Mouse (Mus musculus) spleen, postnatal 10 days (tissue): ENCODE data around the gene Eef2kmt.
"Not testable (repeated sequence)": the region's sequence is repeated elsewhere in the genome, so short reads cannot be mapped to it uniquely, and the experiment has no call there.

Experiments used
- DNase-seq, 2 experiments: peaks; one replicate each; pipeline ENCODE4 v3.0.0; 2021 to 2022; ENCODE audit warnings: low spot score in 2 of 2

The Eef2kmt gene

DNA sequence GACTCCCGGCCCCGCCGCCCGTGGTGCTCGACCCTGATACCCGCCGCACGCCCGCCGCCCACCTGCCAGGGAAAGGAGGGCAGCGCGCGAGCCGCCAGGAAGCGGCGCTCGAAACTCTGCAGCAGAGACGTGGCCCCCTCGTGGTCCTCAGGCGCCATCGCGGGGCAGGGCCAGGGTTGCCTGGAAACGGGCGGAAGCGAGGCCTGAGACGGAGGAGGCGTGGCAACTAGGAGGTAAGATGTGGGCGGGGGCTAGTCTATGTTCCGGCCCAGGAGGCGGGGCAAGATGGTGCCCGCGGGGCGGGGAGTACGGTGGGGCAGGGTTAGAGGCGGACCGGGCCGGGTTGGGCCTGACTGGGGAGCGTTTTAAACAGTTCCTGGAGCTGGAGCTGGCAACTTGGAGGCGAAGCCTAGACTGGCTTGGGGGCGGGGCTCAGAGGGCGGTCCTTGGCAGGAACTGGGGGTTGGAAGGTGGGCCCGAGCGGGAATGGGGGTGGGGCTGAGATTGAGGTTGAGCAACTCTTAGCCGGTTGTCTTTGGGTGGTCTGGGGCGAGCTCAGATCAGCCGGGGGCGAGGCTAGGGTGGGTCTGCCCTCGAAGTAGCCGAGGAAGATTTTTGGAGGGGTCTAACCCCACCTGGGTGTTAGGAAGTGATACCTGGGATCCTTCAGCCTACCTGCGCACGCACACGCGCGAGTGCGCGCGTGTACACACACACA, at the start of gene Eef2kmt:
Eef2kmt (minus strand) TSS at position 205 of the 718 bp plus-strand sequence.
- DNase-seq = peak; percentile 90 to 98

DNA sequence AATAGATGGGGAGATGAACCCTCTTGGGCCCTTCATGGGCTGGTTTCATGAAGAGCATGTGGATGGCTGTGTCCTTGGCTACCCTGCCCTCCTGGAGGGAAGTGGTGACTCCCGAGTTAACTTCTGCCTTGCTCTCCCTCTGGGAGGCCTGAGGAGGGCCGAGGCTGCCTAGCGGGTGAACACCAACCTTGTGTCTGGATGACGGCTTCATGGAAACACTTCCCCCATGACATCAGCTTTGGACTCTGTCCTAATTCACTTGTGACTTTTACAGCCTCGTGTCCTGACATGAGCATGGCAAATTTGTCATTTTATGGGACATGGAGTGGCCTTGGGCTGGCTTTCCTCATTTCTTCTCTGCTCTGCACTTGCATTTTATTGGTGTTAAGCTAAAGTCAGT, 39.5 kb upstream of the Eef2kmt start:
- DNase-seq = no peak

DNA sequence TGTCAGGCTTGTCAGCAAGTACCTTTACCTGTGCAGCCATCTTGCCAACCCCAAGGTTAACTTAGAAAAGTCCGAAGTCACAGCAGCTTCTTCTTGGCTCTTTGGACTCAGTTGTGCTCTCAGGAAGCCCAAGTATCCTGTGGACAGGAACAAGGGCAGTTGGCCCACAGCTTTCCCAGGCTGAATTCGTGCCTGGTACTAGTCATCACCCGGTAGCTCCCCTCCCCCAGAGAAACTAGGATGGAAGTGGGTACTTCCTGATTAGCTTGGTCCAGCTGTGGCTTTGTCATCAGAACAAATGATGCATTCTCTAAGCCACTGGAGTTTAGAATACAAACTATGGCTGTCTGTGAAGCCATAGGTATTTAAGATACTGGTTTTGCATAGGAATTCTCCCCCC, 29.6 kb upstream of the Eef2kmt start:
- DNase-seq = no peak

DNA sequence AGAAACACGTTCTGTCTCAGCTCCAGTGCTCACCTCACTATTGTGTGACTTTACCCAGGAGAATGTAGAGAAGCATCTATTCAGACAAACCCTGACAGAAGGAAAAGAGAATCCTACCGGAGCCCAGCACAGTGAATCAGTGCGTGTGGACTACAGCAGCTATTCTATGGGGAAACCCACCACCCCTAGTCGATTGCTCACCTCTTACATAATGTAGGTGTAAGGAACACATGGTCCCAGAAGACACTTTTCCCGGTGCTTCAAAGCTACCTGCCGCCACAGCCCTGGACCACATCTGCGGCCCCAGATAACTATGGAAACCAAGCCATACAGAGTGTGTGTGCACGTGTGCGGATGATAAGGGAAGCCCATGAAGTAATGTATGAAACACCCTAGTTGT, 26.9 kb upstream of the Eef2kmt start:
- DNase-seq = no peak

DNA sequence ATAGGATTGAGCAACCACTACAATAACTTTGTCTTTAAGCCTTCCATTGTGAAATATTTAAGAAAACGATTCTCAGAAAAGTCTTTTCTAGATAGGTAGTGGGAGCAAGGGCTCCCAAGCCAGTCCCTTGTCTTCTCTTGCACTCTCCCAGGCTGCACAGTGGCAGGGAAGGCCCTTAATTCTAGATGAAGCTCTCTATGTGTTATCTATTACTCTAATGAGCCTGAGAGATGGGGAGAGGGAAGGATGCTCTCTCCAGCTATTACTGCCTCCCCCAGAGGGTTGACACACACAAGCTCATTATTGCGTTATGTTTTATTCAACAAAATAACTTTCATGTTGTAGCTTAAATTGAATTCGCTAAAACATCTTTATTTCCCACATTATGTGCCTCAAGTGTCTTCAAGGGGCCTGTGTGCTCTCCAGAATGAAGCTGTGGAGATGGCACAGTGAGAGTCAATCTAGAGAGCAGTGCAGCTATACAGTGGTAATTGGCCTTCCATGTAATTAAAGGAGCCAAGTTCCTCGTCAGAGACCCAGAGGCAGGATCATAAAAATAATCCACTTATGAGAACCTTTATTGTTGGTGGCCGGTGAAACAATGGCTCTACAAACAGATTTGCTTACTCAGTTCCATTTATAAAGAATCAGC, 23.9 kb upstream of the Eef2kmt start:
- no peak for DNase-seq

DNA sequence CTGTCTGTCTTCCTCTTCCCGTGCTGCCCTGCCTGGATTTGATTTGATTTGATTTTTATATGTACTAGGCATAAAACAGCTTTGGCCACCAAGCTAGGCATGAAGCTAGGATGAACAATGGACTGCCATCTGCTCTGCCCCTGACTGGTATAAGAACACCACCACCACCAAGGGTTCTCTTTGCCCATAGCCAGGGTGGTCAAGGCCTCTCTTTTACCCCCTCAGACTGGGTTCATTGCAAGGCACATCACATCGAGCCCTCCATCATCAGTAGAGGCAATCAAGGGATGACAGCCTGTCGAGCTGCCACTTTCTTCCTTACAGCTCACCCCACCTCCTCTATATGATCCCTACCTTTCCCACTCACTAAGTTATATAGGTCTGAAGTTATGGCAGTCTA, 16.6 kb upstream of the Eef2kmt start:
- no peak for DNase-seq

DNA sequence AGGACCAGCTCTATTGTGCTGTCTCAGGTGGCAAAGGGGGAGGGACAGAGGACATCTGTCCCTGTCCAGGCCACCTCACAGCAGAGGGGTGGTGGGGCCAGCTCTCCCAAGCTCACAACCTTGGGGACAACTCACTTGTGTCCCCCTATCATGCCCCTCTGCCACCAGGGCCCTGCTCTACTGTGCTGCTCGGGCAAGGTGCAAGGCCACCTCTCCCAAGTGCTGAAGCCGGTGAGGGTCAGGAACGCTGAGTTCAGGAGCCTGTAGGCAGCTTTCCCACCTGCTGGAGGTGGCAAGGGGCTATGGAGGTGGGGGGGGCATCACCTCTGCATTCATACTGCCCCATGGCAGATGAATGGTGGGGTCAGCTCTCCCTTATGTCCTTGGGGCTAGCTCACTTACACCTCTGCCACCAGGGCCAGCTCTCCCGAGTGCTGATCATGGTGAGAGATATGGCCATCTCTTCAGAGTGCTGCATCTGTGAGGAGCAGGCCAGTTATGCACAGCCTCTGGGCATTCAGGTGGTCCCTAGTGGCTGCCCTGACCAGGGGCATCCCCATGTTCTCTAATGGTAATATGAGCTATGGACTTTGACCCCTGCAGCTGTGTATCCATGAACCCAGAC, 15.7 kb upstream of the Eef2kmt start:
- DNase-seq = no peak

DNA sequence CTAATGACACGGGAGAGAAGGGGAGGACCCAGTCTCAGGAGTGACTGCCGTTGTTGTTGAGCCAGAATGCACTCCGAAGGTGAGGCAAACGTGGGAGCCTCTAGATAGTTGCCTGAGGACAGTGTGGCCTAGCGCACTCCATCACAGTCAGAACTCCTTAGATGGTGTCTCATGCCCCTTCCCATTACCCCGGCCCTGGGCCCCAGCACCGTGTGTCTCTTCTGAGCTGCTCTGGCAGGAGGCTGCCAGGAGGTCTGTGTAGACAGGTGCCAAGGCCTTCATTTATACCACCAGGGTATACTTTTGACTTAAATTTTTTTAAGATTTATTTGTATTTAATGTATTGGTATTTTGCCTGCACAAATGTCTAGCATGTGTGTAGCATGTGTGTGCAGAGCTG, 8.1 kb upstream of the Eef2kmt start:
- DNase-seq = no peak

DNA sequence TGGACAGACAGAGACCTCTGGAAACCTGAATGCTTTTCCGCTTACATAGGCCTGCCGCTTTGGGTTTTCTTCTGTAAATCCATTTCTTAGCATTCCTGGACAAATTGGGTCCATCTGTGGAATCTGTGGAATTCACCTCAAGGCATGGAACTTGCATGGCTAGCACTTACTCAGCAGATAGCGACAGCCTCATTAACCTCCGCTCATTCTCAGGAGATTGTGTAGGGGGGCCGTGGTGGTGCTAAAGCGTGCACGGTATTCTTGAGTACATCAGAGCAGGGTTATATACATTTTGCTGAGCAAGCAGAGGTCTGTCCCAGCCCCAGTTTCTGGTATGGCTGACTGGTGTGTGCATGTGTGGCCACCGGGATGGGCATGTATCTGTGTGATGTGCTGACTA, 7.4 kb upstream of the Eef2kmt start:
- no peak for DNase-seq

DNA sequence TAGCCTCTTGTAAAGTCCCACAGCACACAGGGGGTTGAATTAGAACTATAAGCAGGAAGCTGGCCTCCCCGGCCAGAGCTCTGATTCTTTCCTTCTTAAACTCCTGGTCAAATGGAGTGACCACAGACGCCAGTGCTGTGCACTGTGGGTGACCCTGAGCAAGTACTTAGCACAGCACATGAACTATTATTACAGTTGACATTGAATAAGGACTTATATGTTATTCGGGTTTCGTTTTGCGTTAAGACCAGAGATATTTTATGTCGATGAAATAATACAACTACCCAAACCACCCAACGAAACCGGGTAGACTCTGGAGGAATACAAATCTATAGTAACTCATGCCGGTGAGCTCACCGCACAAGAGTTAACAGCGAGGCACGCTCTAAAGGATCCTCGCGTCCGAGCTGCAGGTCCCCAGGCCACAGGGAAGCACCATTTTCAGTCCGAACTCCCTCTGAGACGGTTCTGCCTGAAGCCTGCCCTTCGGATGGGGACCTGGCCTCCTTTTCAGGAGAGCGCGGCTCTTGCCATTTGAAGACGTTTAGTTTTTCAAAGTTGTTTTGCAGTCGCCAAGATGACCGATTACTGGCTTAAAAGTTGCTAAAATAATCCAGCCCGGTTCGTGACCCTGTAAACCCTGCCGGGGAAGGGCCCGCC, 572 bp downstream of the Eef2kmt start:
- DNase-seq = no peak

DNA sequence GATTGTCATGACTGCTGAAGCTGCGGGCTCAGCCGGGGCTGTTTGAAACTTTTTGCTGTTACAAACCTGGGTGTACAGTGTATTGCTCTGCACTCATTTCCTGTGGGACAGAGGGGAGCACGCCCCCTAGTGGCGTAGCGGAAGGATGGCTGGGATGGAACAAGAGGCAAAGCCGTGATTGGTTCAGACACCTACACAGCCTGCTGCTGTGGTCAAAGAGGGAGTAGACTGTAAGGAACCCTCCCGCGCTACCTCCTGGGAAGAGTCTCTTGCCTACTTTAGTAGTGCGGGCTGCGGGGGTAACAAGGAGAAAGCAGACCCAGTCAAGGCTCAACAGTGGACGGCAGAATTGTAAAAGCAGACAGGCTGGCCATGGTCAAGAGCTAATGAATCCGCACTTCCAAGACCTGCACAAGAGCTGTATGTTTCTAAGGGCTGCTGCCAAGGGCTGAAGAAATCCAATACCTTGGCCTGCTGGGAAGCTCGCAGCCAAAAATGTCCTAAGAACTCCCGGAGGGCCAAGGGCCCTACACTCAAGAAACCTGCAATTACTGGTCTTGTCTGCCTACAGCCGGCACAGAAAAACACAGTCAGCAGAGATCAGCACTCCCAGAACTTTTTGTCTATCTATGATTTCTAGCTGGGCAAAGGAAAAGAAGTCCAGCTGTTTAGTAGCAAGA, 1.3 kb downstream of the Eef2kmt start:
- peak; percentile 64 to 85 for DNase-seq

DNA sequence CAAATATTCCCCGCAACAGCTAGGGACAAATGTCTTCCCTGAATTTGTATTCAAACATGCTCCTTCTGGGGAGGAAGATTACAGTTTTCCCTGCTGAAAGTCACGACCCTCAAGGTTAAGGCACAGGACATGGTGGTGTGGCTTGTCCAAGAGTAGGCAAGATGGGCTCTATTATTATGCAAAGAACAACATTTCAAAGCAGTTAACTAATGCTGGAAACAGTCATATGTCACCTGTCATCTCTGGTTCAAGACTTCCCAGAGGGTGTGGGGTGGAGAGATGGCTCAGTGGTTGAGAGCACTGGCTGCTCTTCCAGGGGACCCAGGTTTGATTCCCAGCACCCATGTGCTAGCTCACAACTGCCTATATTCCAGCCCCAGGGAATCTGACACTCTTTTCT, 3.5 kb downstream of the Eef2kmt start:
- DNase-seq = no peak

DNA sequence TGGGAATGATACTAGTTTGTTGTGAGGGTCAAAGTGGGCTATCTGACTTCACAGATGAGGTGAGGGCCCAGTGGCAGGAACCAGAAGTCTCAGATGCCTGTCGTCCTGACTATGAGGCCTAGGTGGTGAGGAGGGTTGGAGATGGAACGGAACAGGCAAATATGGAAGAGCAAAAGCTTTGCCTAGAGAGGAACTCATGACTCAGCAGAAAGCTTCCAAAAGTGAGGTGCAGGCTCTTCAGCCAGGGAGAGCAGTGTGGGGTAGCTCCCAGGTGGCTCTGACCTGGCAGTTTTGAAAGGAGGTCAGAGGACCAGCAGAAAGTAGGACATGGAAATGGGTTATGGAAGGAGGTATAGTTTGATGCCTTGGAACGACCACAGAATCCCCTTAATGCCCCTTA, 4.9 kb downstream of the Eef2kmt start:
- no peak for DNase-seq

DNA sequence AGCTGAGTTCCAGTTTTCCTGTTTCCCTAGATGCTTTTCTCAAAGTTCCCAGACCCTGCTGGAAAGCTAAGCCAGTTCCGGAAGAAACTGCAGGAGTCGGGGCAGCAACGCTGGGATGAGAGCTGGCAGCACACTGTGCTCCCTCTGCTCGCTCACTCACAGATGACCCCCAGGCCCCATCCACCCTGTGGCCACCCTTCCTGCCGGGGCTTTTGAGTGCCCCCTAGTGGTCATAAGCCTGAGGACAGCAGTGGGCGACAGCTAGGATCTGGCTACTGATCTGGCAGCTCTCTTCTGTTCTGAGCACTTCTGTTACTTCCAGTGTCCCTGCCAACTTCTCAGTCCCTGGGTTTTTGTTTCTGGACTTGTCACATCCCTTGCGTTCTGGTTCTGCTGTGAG, 11.4 kb downstream of the Eef2kmt start:
- DNase-seq = peak in 1 of 2 experiments; percentile 71

DNA sequence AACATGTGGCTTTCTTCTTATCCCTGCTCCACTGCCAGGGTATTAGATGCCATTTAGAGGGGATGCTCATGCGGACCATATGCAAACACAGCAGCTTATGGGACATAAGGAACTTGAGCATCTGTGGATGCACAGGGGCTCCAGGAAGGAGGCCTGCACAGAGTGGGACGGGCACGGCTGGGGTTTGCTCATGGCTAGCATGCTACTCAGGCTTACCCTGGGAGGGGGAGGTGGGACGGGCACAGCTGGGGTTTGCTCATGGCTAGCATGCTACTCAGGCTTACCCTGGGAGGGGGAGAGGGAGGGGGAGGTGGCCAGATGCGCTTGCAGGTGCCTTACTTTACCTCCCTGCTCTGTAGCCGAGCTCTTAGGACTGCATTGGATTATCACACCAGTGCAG, 12.9 kb downstream of the Eef2kmt start:
- DNase-seq = no peak

DNA sequence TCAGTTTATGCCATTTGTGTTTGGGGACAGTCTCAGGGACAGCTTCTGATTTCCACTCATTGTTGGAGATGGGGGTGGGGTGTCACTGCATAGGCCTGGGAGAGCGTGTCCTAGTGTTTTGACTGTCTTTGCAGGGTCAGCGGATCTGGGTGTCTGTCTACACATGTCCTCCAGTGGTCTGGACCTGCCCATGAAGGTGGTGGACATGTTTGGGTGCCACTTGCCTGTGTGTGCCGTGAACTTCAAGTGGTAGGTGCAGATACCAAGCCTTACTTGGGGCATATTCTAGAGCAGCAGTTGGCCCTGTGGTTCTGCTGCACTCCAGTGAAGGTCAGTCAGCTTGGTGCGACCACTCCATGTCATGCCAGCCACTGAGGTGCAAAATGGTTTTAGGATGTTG, 13.4 kb downstream of the Eef2kmt start:
- DNase-seq = no peak

DNA sequence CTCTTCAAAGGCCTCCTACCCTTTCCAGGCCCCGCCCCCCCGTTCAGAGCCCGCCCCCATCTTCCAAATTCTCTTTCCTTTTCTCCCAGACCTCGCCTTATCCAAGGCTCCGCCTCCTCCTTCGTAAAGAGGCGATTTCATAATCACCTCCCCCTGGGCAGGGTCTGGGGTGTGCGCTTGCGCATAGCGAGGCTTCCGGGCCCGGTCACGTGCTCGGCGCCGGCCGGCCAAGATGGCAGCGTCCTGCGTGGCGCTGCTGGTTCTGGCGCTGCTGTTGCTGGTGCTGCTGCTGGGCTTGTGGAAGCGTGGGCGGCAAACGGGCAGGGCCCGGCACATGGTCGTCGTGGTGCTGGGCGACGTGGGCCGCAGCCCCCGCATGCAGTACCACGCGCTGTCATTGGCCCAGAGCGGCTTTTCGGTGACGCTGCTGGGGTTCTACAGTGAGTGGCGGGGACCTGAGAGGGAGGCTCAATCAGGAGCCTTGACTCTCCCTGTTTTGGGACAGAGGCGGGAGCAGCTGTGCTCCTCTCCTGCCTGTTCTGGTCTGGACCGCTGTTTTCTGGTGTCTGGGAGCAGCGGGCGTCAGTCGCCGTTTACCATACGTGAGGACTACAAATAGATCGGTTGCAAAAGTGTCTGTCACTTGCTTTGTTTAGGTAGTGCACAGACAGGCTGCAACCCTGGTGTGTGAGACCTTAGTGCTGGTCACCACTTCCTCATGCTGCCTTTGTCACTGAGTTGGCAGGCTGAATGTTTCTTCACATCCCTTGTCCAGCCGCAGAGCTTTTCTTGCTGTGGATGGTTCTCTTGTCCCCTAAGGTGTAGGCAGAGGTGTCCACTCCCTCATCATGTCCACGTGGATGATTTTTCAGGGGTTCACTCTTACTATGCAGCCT, 22.1 kb downstream of the Eef2kmt start, which contains the start of gene Alg1:
Alg1 (plus strand) TSS at position 204 of the 896 bp plus-strand sequence.
- DNase-seq = peak; percentile 75 to 92

DNA sequence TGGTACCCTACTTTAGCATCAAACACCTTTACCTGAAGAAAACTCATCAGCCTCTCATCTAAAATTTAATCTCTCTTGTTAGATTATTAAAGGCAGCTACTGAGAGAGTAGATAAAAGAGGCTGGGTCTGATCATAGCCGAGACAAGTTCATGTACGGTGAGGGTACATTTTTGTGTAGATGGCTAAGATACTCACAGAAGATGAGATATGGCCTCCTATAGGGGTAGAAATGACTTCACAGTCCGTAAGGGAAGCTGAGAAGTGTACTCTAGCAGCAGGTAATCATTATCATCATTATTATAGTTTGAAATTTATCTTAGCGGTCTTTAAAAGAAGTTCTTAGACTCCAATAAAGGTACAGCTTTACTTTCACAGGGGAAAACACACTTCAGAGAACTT, 22.8 kb downstream of the Eef2kmt start:
- no peak for DNase-seq

DNA sequence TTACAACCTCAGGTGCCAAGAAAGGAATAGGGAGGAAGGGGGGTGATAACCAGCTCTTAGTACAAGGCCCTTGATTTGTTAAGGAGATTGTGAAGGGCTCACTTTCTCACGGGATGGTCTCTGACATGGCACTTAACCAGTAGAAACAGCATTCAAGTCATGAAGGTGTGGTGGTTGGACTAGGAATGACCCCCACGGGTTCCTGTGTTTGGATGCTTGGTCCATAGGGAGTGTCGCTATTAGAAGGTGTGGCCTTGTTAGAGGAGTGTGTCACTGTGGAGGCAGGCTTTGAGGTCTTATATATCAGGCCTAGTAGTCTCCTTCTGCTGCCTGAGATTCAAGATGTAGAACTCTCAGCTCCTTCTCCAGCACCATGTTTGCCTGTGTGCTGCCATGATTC, 27.7 kb downstream of the Eef2kmt start:
- DNase-seq = not testable (repeated sequence)

DNA sequence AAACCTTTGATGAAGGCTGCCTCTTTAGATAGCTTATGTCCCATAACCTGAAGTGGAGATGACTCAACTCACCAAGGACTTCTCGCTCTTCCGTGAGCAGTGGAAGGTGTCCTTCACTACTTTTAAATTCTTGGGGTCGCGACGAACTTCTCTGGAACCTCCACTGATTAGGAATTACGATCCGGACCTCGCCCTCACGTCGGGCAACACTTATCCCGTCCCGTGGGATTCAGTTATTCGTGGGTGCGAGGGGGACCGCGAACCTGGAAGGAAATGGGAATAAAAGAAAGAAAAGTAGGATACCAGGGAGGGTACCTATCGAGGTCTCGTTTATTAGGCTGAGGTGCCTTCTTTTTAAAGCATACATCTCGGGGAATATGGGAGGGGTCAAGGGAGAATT, 28.3 kb downstream of the Eef2kmt start:
- not testable (repeated sequence) for DNase-seq

DNA sequence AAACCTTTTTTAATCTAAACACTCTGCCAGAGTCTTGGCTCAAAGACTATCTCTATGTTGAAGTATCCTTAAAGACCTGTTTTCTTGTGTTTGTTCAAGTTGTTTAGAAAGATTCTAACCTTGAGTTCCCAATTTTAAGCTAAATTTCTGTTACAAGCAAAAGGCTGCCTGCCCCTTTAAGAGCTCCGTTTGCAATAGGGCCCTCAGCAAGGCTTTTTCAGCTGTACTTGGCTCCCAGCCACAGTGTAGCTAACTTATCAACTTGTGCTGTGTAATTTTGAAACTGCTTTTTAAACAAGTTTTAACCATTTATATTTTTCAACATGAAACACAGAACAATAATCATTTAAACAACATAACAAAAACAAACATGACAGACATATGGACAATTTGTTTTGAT, 29.2 kb downstream of the Eef2kmt start:
- not testable (repeated sequence) for DNase-seq
